Mouse (Mus musculus) hindbrain, embryonic 14.5 days (tissue): ENCODE results near the gene Fcmr. TPM values are rescaled to one million over a fixed set of nuclear protein-coding genes. Genes with fewer than 3 reads are reported as not detected.
A peak's percentile ranks its signal among the peaks of the same experiment; 100 is the strongest.

ENCODE experiments used
- ATAC-seq: fragments of 200-750 bp; cut with Nextera tagmentation; 2 replicates; pipeline ENCODE4 v1.8.0; 2017; ENCODE audit warnings: moderate number of reproducible peaks, mild to moderate bottlenecking, moderate TSS enrichment, moderate library complexity; ENCODE audit not compliant: low FRiP score
- DNase-seq: peaks from one replicate; pipeline ENCODE4 v3.0.0-alpha.2; 2015; ENCODE audit warnings: low spot score
- H3K27ac ChIP-seq: fragments of 300-500 bp; sonication (generic); 2 replicates; pipeline ENCODE4 v1.5.1; 2014; ENCODE audit warnings: mild to moderate bottlenecking, moderate library complexity
- H3K27me3 ChIP-seq: fragments of 300-500 bp; sonication (generic); 2 replicates; pipeline ENCODE4 v1.6.1; 2014; ENCODE audit warnings: mild to moderate bottlenecking, low read length, mixed read lengths; ENCODE audit not compliant: control insufficient read depth, insufficient read depth
- H3K36me3 ChIP-seq: fragments of 300-500 bp; sonication (generic); replicated peaks from 2 replicates; pipeline ENCODE4 v1.6.1; 2014; ENCODE audit not compliant: control insufficient read depth, insufficient read depth
- H3K4me1 ChIP-seq: fragments of 300-500 bp; sonication (generic); replicated peaks from 2 replicates; pipeline ENCODE4 v1.6.1; 2014; ENCODE audit warnings: antibody characterized with exemption, low read length, mixed read lengths; ENCODE audit not compliant: control insufficient read depth, insufficient read depth
- H3K4me2 ChIP-seq: fragments of 300-500 bp; sonication (generic); replicated peaks from 2 replicates; pipeline ENCODE4 v1.6.1; 2014; ENCODE audit warnings: mild to moderate bottlenecking, moderate library complexity
- H3K4me3 ChIP-seq: fragments of 300-500 bp; sonication (generic); replicated peaks from 2 replicates; pipeline ENCODE4 v1.5.1; 2014; ENCODE audit warnings: mild to moderate bottlenecking, low read length
- H3K9ac ChIP-seq: fragments of 300-500 bp; sonication (generic); 2 replicates; pipeline ENCODE4 v1.6.1; 2014
- H3K9me3 ChIP-seq: fragments of 300-500 bp; sonication (generic); 2 replicates; pipeline ENCODE4 v1.6.1; 2016; ENCODE audit warnings: low read length; ENCODE audit not compliant: control insufficient read depth
- WGBS: fragments of 180-500 bp; shearing (Covaris S2); extraction: QIAGEN DNeasy Blood & Tissue Kit; methylation state at CpG from one replicate; pipeline ENCODE4 v1.1.7; 2014; 5-methylcytosine and 5-hydroxymethylcytosine counted together
- polyA plus RNA-seq: library from polyadenylated mRNA; unstranded; fragments of >200 nt; fragmentation: Nextera tagmentation; extraction: Ambion mirVana; gene quantifications from 2 replicates; pipeline ENCODE4 v1.2.1, GENCODE M21; 2014

Fcmr gene
- polyA plus RNA-seq, 1 experiment from 2014 or later, result 0.44 TPM

DNA sequence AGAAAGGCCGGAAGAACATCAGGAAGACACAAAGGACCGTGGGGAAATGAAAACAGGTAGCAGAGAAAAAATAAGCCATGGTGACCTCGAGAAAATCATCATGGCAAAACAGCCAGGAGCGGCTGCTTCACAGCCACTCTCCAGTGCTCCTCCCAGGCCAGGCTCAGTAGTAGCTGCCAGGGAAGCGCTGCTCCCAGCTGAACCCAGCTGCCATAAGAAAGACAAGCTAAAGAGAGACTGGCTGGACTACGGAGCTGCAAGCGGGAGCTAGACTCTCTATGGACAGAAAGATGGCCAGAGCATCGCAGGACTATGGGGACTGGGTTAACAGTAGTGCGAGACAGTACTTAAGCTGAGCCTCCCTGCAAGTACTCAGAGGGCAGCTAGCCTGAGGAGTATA is 10.7 kb upstream of the Fcmr start:
- ATAC-seq, result no peak
- H3K9me3 ChIP-seq, result no peaks in the 10 kb centered on the region
- no peak overlapping the region for H3K9ac ChIP-seq
- H3K4me2 ChIP-seq, result no peak overlapping the region
- H3K4me1 ChIP-seq, result no peaks in the 10 kb centered on the region
- H3K27me3 ChIP-seq, result no peaks in the 10 kb centered on the region
- no peak for DNase-seq
- 82% methylated on average over 9 of the region's 9 CpGs for WGBS
- H3K27ac ChIP-seq, result no peak overlapping the region
- H3K4me3 ChIP-seq, result no peak overlapping the region
- H3K36me3 ChIP-seq, result no peaks in the 10 kb centered on the region

DNA sequence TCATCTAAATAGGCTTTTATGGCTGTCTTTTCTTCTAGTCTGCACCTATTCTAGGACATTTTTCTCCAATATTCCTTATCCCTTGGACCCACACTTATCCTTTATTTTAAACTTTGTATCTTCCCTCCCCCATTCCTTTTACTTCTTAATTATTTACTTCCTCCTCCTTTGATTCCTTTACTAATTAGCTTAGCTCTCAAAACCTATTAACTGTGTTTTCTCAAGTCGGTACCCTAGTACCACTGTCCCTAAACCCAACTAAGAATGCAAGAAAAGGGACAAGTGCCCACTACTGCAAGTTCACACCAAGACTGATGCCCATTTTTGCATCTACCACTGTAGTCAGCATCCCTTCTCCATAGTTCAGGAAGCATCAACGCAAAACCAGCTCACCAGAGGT is 9.7 kb upstream of the Fcmr start:
- Histone ChIP-seq H3K4me3 (no peak overlapping the region), H3K9me3 (no peaks in the 10 kb centered on the region), H3K4me1 (no peaks in the 10 kb centered on the region), H3K36me3 (no peaks in the 10 kb centered on the region), H3K9ac (no peak overlapping the region), H3K27ac (no peak overlapping the region), H3K4me2 (no peak overlapping the region), H3K27me3 (no peaks in the 10 kb centered on the region)
- ATAC-seq (no peak), DNase-seq (no peak)
- whole genome bisulfite sequencing, result 88% methylated on average over 2 of the region's 2 CpGs

DNA sequence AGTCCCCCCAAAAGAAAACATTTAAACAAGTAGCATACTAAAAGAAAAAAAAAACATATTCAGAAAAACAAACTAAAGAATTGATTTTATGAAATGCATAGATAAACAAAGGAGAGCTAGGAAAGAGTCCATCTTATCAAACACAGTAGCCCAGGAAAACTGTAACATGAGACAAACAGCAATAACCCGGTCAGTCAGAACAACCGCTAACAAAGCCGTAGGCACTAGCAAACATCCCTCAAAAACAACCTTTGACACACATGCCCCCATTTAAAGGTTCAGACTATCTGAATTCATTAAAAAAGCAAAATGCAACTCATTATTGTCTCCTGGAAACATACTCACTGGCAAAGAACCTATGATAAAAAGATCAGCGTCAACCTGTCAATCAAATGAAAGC is 8.0 kb upstream of the Fcmr start:
- Histone ChIP-seq H3K27ac (no peak overlapping the region), H3K36me3 (no peaks in the 10 kb centered on the region), H3K9ac (no peak overlapping the region), H3K27me3 (no peaks in the 10 kb centered on the region), H3K4me1 (no peaks in the 10 kb centered on the region), H3K4me3 (no peak overlapping the region), H3K9me3 (no peaks in the 10 kb centered on the region), H3K4me2 (no peak overlapping the region)
- WGBS, result 87% methylated on average over 4 of the region's 4 CpGs
- ATAC-seq, result no peak
- DNase-seq, result no peak

DNA sequence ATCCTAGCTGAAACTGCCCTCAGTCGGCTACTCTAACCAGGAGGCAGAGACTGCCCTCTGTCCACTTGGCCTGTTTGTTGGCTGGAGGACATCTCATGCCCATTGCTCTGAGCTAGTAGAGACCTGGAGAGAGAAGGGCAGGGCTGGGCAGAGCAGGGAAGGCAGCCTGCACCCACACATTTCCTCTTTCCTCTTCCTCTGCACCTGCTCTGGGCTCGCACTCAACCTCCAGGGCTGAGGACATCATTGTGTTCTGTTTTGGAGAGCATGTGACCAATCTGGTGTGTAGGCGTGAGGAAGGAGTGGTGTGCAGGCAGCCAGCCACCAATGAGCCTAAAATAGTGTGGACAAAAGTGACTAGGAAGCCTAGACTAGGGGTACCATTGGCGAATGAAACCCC is 1.2 kb upstream of the Fcmr start:
- no peak overlapping the region for H3K4me3 ChIP-seq
- H3K4me2 ChIP-seq, result no peak overlapping the region
- DNase-seq (no peak), ATAC-seq (no peak)
- 77% methylated on average over 4 of the region's 4 CpGs for whole genome bisulfite sequencing
- no peak overlapping the region for H3K9ac ChIP-seq
- no peaks in the 10 kb centered on the region for H3K27me3 ChIP-seq
- H3K9me3 ChIP-seq, result no peaks in the 10 kb centered on the region
- no peaks in the 10 kb centered on the region for H3K36me3 ChIP-seq
- H3K27ac ChIP-seq, result no peak overlapping the region
- no peaks in the 10 kb centered on the region for H3K4me1 ChIP-seq

DNA sequence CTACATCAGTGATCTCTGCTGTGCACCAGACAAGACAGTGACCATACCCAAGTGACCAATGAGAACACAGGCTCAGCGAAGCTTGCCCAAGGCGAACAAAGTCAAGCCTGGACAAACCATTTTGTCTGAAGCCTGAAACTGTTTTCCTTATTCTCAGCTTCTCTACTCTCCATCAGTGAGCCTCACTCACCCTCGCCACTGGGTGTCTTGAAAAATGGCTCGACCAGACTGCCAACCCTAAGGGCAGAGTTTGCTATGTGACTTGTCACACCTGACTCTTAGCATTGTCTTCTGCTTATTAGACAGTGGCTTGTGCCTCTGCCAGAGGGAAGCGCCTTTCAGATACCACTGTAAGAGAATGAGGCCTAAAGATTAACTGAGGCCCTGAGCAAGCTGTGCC is 728 bp upstream of the Fcmr start:
- Histone ChIP-seq H3K4me3 (no peak overlapping the region), H3K36me3 (no peaks in the 10 kb centered on the region), H3K9ac (no peak overlapping the region), H3K27ac (no peak overlapping the region), H3K4me1 (no peaks in the 10 kb centered on the region), H3K4me2 (no peak overlapping the region), H3K9me3 (no peaks in the 10 kb centered on the region), H3K27me3 (no peaks in the 10 kb centered on the region)
- DNase-seq (no peak), ATAC-seq (no peak)
- WGBS, result 92% methylated on average over 5 of the region's 5 CpGs

DNA sequence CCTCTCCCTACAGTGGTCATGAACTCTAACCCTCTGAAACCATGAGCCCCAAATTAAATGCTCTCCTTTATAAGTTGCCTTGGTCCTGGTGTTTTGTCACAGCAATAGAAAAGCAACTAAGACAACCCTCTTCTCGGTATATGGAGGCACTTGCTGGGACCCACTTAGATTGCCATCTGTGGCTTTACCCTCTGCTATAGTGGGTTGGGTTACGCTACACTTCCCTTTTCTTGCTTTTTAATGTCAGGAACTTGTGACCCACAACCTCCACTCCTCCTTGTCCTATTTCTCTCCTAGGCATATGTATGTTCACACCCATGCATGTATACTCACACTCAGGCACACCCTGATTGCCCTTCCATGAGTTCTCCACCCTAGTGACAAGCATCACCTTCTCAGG is 7.4 kb downstream of the Fcmr start:
- Histone ChIP-seq H3K27me3 (peaks cover 7% of the 10 kb centered on the region; the same call in 1 of the 2 replicates), H3K9ac (no peak overlapping the region), H3K4me3 (no peak overlapping the region), H3K4me2 (no peak overlapping the region), H3K9me3 (no peaks in the 10 kb centered on the region), H3K36me3 (no peaks in the 10 kb centered on the region), H3K27ac (no peak overlapping the region), H3K4me1 (no peaks in the 10 kb centered on the region)
- no peak for DNase-seq
- no peak for ATAC-seq
- WGBS, result 90% methylated on average over 2 of the region's 2 CpGs

DNA sequence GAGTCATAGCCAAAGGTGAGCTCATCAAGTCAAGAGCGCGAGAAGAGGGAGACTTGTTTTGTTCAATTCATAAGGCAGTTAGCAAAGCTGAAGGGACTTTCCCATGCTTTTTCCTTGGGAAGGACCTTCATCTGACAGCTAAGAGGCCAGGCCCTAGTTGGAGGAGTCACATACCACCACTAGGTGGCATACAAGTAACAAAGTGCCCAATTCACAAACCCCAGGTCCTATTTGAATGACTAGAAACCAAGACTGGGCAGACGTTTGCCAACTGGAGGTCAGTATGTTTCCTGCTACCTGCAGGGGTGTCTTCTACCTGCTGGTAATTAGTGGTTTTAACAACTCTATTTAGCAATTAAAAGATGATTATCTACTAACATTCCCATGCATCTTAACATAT is 9.7 kb downstream of the Fcmr start:
- Histone ChIP-seq H3K9ac (no peak overlapping the region), H3K27me3 (peaks cover 13% of the 10 kb centered on the region; the same call in 1 of the 2 replicates), H3K4me2 (no peak overlapping the region), H3K27ac (no peak overlapping the region), H3K9me3 (no peaks in the 10 kb centered on the region), H3K36me3 (no peaks in the 10 kb centered on the region), H3K4me3 (no peak overlapping the region), H3K4me1 (no peaks in the 10 kb centered on the region)
- 31% methylated on average over 3 of the region's 3 CpGs for WGBS
- peak; percentile 76 for DNase-seq
- ATAC-seq, result peak; percentile 79

DNA sequence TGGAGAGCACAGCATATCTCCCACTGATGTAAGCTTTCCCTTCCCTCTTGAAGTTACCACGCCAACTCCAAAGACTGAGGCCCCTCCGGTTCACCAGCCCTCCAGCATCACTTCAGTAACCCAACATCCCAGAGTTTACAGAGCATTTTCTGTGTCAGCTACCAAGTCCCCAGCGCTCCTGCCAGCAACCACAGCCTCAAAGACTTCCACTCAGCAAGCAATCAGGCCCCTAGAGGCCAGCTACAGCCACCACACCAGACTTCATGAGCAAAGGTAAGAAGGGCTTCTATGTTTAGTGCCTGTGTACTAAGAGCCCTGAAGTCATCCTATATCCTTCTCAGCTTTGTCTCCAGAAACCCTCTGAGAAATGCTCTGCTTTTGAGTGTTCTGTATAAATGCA is 10.4 kb downstream of the Fcmr start:
- H3K4me3 ChIP-seq, result no peak overlapping the region
- no peak for ATAC-seq

DNA sequence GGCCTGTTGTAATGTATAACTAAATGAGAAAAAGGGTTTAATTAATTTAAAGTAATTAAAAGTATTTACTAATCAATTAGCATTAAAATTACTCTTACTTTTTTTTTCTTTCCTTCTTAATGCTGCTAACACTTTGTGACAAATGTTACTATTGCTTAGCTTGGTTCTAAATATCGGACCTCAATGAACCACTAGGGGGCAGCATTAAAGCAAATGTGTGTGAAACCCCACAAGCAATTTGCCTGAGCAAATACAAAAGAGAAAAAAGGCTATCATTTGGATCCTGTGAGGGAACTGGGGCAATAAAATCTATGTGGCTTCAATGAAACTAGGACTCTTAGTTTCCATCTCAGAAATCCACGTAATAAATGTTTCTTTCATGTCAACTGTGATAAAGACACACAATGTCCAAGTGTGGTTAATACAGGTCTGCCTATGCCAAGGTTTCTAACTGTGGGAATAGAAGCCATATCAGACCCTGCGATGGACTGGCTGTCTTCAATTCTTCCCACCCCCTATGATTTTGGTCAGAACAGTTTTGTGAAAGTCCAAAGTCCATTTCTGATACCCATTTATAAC is 11.6 kb downstream of the Fcmr start:
- Histone ChIP-seq H3K27me3 (peaks cover 13% of the 10 kb centered on the region; the same call in 1 of the 2 replicates), H3K27ac (no peak overlapping the region), H3K4me3 (no peak overlapping the region), H3K4me2 (no peak overlapping the region), H3K4me1 (no peaks in the 10 kb centered on the region), H3K9me3 (no peaks in the 10 kb centered on the region), H3K9ac (no peak overlapping the region), H3K36me3 (no peaks in the 10 kb centered on the region)
- WGBS, result 24% methylated on average over 3 of the region's 3 CpGs
- DNase-seq, result peak; percentile 93
- no peak for ATAC-seq

More for the DNA sequence above, 10.4 kb downstream of the Fcmr start:
- H3K36me3 ChIP-seq, result no peaks in the 10 kb centered on the region
- H3K27me3 ChIP-seq, result peaks cover 13% of the 10 kb centered on the region; the same call in 1 of the 2 replicates
- no peak overlapping the region for H3K9ac ChIP-seq
- WGBS, result 85% methylated on average over 3 of the region's 3 CpGs
- no peak overlapping the region for H3K27ac ChIP-seq
- no peak for DNase-seq
- H3K4me1 ChIP-seq, result no peaks in the 10 kb centered on the region
- H3K4me2 ChIP-seq, result no peak overlapping the region
- H3K9me3 ChIP-seq, result no peaks in the 10 kb centered on the region
